ENCODE assay signal across 7 mouse cellular contexts in genomic region chr6:127330015-127330705, GRCm38 (mm10).
DNase-seq lines count a peak whose midpoint lies in the region; ATAC-seq lines count a peak whose summit lies in the region.

No protein-coding gene starts in this region.

- intact Hi-C loops in left cerebral cortex, postnatal 4 days (cut with DNase I): no loop called here

- peak; percentile 86 for DNase-seq in adrenal gland, adult 8-10 months
- DNase-seq in embryo, embryonic 11.5 days (ENCODE audit: low read depth, low spot score): peak; percentile 85
- peak; percentile 77 to 83 for DNase-seq in gastrocnemius, postnatal 4 days (ENCODE audit: low spot score in 2 of 2)
- DNase-seq in left cerebral cortex, postnatal 4 days: peak; percentile 73
- DNase-seq in midbrain, embryonic 11.5 days (ENCODE audit: low spot score, missing footprints): peak; percentile 98
- DNase-seq in skeletal muscle tissue, adult 2 months (ENCODE audit: low read depth, low spot score): peak; percentile 85

- peak overlapping the region; percentile 87 for H3K4me2 ChIP-seq in intestine, embryonic 16.5 days (ENCODE audit: low read depth, low read length)
- peak overlapping the region; percentile 71 for H3K4me2 ChIP-seq in midbrain, embryonic 11.5 days

- under 1% methylated on average over 46 of the region's 46 CpGs for WGBS in intestine, embryonic 16.5 days
- 0% methylated on average over 46 of the region's 46 CpGs for WGBS in midbrain, embryonic 11.5 days

- no peaks in the 10 kb centered on the region for H3K27me3 ChIP-seq in intestine, embryonic 16.5 days (replicated peaks; ENCODE audit: control insufficient read depth, insufficient read depth, low read length)
- H3K27me3 ChIP-seq in midbrain, embryonic 11.5 days (ENCODE audit: control insufficient read depth, insufficient read depth, low read length): no peaks in the 10 kb centered on the region

- no peaks in the 10 kb centered on the region for H3K36me3 ChIP-seq in intestine, embryonic 16.5 days (ENCODE audit: control insufficient read depth, insufficient read depth, low read length)
- H3K36me3 ChIP-seq in midbrain, embryonic 11.5 days (ENCODE audit: control insufficient read depth, insufficient read depth, low read length): no peaks in the 10 kb centered on the region

- no peaks in the 10 kb centered on the region for H3K9me3 ChIP-seq in intestine, embryonic 16.5 days (ENCODE audit: control insufficient read depth, low read length)
- H3K9me3 ChIP-seq in midbrain, embryonic 11.5 days (ENCODE audit: control insufficient read depth, low read length): no peaks in the 10 kb centered on the region

- H3K27ac ChIP-seq in intestine, embryonic 16.5 days (ENCODE audit: low read length): peak overlapping the region; percentile 88
- H3K27ac ChIP-seq in midbrain, embryonic 11.5 days (ENCODE audit: low read depth, low read length): peak overlapping the region; percentile 92

- peak overlapping the region; percentile 75 for H3K9ac ChIP-seq in intestine, embryonic 16.5 days (ENCODE audit: low read depth, low read length)
- peak overlapping the region; percentile 65 for H3K9ac ChIP-seq in midbrain, embryonic 11.5 days (ENCODE audit: low read length)

- peaks cover 42% of the 10 kb centered on the region for H3K4me1 ChIP-seq in intestine, embryonic 16.5 days (ENCODE audit: control insufficient read depth, insufficient read depth, low read length)
- peaks cover 28% of the 10 kb centered on the region for H3K4me1 ChIP-seq in midbrain, embryonic 11.5 days (ENCODE audit: control insufficient read depth, insufficient read depth, low read length)

- H3K4me3 ChIP-seq in intestine, embryonic 16.5 days (ENCODE audit: low read length): peak overlapping the region; percentile 54
- H3K4me3 ChIP-seq in midbrain, embryonic 11.5 days (ENCODE audit: low read depth, low read length): peak overlapping the region; percentile 34

- peak; percentile 87 for ATAC-seq in intestine, embryonic 16.5 days
- ATAC-seq in midbrain, embryonic 11.5 days (ENCODE audit: low FRiP score): peak; percentile 96

Comparison
In these comparisons a context has a peak if more than half of its experiments do, and no peak if none do; other contexts are left out.
1. Peak in every context shown above with its lines: DNase-seq, ATAC-seq, H3K4me3 ChIP-seq and H3K27ac ChIP-seq.